Mouse (Mus musculus): ENCODE data around the gene Zfp62. TPM values are rescaled to one million over a fixed set of nuclear protein-coding genes. Genes with fewer than 3 reads are reported as not detected.

Zfp62 gene
- total RNA-seq, 2 experiments from 2014 or later, result 20.8 to 27.5 TPM

GRCm38 (mm10) chr11:49205080-49205590, 2.0 kb downstream of the Zfp62 start:
- DNase-seq, result no peak

GRCm38 (mm10) chr11:49207495-49207894, 4.4 kb downstream of the Zfp62 start:
- no peak for DNase-seq

DNA sequence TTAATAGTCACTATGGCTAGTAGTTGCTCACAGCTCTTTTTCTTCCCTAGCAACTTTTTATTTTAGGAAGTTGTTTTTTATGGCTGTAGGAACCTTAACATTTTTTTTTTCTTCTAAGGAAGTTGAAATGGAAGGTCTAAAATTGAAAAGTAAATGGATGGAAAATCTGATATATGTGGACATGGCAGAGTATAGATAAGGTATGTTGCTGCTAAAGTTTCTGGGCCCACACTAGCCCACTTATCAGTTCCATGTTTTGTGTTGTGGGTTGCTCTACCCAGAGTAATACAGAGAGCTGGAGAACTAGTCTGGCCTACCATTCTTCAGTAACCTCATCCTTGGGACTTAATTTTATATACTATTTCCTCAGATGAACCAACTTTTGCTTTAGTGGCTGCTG, 9.5 kb downstream of the Zfp62 start:
- no peak for DNase-seq

DNA sequence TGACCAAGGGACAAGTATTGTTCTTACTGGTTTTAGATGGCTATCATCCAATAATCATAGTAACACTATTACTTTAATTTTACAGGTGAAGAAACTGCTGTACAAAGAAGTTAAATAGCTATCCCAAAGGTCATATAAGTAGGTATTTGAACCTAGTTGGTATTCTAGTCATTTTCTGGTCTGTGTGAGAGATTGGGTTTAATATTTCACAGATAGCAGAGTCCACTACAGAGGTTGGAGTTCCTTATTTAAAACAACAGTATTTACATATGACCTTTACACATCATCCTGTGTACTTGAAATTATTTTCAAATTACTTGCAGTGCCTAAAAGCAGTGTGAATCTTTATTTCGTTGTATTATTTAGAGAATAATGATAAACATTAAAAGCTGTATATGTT, 10.4 kb downstream of the Zfp62 start:
- no peak for DNase-seq

DNA sequence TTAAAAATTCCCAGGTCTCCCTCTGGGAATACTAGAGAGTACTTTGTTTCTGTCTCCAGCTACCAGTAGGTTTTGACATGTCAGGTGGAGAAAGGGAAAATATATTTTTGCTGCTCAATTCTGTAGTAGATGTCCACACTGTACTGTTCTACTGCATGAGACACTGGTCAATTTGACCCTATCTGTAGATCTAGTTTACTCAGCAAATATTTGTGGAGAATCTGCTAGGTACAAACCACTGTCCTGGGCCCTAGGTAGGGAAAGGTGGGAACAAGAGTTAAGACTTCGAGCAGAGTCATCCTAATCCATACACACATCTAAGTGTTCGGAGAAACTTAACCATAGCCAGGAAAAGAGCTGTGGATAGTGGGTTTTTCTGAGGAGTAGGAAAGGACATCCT, 16.2 kb downstream of the Zfp62 start:
- no peak for DNase-seq

- no peak for DNase-seq
These were observed 21.4 kb downstream of the Zfp62 start for GRCm38 (mm10) chr11:49224455-49224854.

- no peak for DNase-seq
These were observed 29.7 kb downstream of the Zfp62 start for GRCm38 (mm10) chr11:49232781-49233180.

DNA sequence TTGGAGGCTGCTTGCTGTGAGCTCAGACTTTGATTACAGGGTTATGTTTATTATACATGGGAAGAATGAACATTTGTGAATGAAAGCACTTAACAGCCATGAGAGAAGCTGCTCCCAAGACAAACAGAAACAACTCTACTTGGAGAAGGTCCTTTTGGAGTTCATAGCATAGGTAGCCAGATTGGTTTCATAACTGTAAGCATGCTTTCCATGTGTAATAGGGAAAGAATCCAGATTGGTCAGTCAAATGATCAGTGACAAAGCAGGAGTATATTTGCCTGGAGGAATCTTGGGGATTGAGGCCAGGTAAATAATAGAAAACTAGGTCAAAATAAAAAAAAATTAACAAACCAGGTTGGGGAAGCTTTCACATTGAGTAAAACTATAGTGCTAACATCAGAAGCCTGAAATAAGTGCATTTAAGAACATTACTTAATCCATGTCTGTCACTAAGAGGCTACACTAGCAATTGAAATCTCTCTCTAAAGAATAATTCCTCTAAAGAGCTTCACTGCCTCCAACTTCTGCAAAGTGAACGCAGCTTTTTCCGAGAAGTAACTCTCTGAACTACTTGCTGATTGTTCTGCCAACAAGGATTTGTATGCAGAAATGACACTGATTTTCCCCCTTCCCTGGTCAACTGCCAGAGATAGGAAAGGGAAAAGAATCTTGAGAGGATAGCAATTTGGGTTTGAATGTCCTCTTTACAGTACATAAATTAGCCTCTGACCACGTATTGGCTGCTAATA, 32.5 kb downstream of the Zfp62 start:
- no peak for DNase-seq

DNA sequence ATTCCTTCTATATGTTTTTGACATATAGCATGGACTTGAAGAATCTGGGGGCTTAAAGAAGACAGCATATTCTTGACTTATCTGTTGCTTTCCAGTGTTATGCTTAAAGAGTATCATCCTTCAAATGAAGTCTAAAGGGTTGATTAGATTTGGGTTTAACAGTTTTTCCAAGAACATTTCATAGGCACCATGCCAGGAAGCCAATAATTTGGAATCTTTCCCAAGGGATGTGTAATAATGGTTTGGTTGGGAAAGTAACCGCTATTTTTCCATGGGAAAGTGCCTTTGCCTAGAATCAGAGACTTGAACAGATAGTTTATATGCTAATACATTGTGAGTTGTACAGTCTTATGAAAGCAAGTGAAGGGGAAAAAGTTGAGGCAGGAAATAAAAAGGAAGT, 33.8 kb downstream of the Zfp62 start:
- no peak for DNase-seq

- DNase-seq, result no peak
These were observed 34.4 kb downstream of the Zfp62 start for GRCm38 (mm10) chr11:49237532-49237931.

DNA sequence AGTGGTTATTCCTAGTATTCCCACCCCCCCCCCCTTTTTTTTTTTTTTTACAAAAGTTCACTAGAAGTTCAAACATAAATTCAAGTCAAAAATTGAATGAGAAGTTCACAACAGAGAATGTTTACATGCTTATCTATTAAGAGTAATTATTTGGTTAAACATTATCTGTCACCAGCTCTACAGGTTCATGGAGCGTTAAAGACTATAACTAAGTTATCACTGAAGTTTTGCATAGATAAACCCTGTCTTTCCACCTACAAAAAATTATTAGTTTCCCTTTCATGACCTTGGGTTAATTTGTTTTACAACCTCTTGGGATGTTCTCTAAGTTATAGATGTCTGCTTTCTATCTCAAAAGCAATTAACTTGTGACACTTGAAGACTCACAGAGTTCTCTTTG, 37.2 kb downstream of the Zfp62 start:
- no peak for DNase-seq

GRCm38 (mm10) chr11:49240874-49241273, 37.8 kb downstream of the Zfp62 start:
- no peak for DNase-seq

DNA sequence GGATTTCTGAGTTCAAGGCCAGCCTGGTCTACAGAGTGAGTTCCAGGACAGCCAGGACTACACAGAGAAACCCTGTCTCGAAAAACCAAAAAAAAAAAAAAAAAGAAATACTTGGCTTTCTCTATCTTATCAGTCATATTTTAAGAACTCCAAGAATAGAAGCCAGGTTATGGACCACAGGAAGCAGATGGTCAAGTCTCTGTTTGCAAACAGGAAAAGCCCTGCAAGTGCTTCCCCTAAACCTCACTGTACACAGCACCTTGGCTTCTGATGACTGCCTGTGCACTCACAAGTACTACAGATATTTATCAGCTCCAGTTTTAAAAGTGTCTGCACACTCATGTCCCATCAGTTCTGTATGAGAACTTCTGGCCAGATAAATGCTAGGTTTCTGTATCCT, 38.4 kb downstream of the Zfp62 start:
- no peak for DNase-seq

GRCm38 (mm10) chr11:49242944-49243626, 40.0 kb downstream of the Zfp62 start:
- no peak for DNase-seq

DNA sequence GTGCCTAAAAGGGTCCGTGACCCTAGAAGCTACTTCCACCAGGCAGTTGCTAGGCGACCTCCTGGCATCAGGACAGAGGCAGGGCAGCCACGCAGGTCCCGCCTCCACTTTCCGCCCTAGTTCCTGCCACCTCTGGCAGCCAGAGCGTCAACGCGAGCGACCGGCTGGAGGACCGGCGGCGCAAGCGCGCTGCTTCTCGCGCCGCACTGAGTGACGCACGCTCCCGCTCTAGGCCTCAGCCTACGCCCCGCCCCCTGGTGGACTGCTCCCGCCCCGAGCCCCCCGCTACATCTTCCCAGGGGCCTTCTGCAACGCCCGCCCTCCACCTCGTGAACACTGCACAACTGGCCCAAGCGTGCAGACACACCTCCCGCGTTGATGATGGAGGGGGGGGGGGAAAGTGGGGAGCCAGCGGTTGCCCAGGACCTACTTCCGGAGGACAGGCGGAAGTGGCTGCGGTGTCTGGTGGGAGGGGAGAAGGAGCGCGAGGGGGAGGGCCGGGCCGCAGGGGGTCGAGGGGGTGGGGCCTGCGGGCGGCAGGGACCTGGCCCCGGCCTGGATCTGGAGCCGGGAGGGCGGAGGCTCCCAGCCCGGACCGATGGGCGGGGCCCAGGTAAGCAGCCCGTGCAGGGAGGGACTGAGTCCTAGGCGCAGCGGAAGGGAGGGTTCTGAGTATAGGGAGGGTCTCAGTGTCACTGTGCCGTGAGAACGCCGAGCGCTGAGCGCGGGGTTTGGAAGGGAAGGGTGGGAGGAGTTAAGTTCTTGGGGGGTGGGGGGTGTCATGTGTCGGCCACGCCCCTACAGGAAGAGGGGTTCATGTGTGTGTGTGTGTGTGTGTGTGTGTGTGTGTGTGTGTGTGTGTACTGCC, 40.9 kb downstream of the Zfp62 start, which contains the start of gene Mgat1:
Gene Mgat1 (plus strand): TSS at position 465 of the 868 bp plus-strand sequence.
- DNase-seq, result peak; percentile 94

DNA sequence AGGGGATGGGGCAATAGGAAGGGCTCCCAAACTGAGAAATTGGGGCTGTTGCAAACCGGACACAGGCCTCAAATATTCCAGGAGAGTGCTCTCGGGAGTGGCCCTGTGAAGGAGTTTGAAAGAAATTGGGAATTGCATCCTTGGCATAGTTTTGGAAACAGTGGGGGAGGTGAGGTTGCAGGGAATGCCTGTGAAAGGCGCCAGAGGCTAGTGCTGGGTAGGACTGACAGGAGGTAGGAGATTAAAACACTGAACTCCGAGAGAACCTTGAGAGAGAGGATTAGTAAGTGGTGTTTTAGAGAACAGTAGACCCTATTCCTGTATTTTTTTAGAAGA, 41.5 kb downstream of the Zfp62 start:
- no peak for DNase-seq

GRCm38 (mm10) chr11:49245176-49245575, 42.1 kb downstream of the Zfp62 start:
- peak; percentile 38 for DNase-seq

DNA sequence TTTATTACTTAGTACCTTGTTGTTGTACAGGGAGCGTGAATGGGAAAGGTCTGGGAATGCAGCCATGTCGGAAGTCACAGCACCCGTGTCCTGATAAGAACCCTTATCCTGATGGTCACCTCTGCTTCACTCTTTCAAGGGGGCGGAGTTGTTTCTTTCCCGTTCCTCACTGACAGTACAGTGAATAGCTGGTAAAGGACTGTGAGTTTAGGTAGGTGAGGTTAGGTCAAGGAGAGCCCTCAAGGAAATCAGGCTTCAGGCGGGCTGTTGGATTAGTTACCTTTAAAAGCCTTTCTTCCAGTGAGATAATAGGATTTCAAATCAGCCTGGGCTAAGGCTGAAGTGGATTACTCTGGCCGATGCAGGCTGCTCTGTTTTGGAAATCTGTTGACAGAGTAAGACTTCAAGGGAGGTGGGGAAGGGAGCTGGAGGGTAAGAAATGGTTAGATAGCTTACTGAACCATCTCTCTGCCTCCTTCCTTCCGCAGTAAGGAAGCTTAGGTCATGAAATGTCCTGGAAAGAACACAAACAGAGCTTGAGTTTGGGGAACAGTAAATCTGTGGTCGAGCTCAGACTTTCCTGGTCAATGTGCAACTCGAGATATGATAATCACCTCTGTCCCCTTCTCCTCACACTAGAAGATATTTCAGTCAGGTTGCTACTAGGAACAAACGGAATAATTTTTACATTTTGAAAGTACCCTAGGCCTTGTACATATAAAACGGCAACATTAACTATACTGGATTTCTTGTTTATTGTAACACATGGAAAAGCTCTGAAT, 42.7 kb downstream of the Zfp62 start:
- no peak for DNase-seq

GRCm38 (mm10) chr11:49246523-49246922, 43.4 kb downstream of the Zfp62 start:
- no peak for DNase-seq

GRCm38 (mm10) chr11:49247255-49247654, 44.2 kb downstream of the Zfp62 start:
- DNase-seq, result no peak

DNA sequence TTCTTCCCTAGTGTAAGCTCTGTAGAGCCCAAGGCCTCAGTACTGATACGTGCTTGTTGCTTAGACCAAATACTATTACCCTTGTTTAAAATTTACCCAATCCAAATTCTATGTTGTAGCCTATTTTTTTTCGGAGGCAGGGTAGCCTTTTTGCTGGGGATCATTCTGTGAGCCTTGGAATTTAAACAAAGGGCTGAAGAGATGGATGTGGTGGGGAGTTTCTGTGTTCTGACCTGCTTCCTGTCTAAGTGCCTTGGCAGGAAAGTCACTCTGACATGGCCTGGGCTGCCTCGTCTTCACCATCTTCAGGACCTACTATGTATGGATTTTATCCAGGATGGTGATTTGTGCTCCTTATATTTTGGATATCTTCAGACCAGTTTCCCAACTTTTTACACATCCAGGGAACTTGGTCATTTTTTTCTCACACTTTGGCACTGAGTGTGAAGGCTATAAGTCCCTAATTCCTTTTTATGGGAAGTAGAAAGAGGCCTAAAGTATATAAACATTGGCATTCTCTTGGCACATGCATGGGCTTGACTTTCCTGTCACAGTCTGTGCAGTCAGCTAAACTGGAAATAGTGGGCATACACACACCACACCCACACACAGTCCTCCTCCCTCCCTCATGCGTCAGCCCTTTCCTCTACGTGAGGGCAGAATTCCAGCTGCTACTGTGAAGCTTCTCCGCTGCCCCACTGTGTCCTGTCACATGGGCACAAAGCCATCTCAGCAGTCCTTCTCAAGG, 45.3 kb downstream of the Zfp62 start:
- DNase-seq, result no peak

Measured in gastrocnemius, postnatal 10 days (tissue).